Comparison of ENCODE assay signal across 8 mouse cellular contexts in the genomic region with DNA sequence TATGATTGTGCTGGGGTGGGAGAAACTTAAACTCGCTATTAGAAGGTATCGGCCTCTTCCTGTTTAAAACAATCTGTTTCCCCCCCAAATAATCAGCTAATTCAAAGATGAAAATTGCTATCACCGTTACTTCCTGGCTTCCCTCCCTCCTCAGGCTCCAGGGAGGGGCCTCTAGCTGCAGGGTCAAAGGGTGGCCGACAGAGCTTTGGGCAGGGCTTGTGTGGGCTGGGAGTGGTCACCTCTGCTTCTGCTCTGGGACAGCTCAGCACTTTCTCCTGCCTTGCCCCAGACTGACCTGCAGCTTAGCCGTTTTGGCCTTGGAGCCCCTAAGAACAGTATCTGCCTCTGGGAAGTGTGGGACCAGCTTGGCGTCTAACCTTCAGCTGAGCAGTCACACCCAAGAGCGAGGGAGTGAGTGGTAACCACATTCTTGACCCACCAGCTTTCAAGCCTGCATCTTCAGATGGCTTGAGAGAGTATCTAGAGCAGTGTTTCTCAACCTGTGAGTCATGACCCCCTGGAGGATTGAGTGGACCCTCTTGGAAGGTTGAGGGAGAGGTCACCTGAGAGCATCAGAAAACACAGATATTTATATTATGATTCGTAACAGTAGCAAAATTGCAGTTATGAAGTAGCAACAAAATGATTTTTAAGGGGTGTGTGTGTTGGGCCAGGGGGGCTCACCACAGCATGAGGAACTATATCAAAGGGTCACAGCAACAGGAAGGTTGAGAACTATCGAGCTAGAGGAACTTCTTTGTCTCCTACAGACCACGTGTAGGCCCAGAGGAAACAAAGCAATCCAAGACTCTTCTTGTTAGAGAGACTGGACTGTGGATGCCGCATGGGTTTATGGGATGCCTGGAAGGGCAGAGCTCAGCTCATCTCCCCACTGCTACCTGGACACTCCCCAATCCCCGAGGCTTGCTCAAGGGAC. TPM values are rescaled to one million over a fixed set of nuclear protein-coding genes. Genes with fewer than 3 reads are reported as not detected.
DNase-seq lines count a peak whose midpoint lies in the region; ATAC-seq lines count a peak whose summit lies in the region.

No protein-coding gene starts in this region.

- peaks cover 20% of the 10 kb centered on the region for H3K4me1 ChIP-seq in kidney, embryonic 15.5 days

- 57% methylated on average over 12 of the region's 12 CpGs for WGBS in kidney, embryonic 15.5 days

- H3K27ac ChIP-seq in kidney, embryonic 15.5 days, result peak overlapping the region; percentile 70

- no peak overlapping the region for H3K4me3 ChIP-seq in kidney, embryonic 15.5 days (replicated peaks)

- no peak overlapping the region for H3K4me2 ChIP-seq in kidney, embryonic 15.5 days

- no peaks in the 10 kb centered on the region for H3K36me3 ChIP-seq in kidney, embryonic 15.5 days

- no peaks in the 10 kb centered on the region for H3K9me3 ChIP-seq in kidney, embryonic 15.5 days (replicated peaks)

- ATAC-seq in common myeloid progenitor, adult 5-6 weeks (replicated peaks; ENCODE audit: low read depth, poor library complexity, severe bottlenecking), result peak; percentile 58
- ATAC-seq in kidney, embryonic 15.5 days (replicated peaks; ENCODE audit: low FRiP score), result peak; percentile 62; the same call in 1 of the 2 replicates

- no peaks in the 10 kb centered on the region for H3K27me3 ChIP-seq in kidney, embryonic 15.5 days

- H3K9ac ChIP-seq in kidney, embryonic 15.5 days, result no peak overlapping the region

- peak; percentile 51 for DNase-seq in adrenal gland, adult 2 months
- no peak for DNase-seq in adrenal gland, adult 8-10 months
- DNase-seq in lung, postnatal 36 days, result peak; percentile 66
- no peak for DNase-seq in urinary bladder, postnatal 14 days (ENCODE audit: low spot score)
- DNase-seq in spleen, adult 18-20 months, result no peak
- DNase-seq in cerebellum, postnatal 36 days, result no peak

RNA-seq across cellular contexts. Expression of a gene that starts 15.1 kb away (rescaled TPM):
- total RNA-seq in adrenal gland, adult 2 months (2021), result 10 to 100 TPM; 31.1 to 51.5 TPM
- polyA plus RNA-seq in adrenal gland, adult 2 months (2012; rRNA removed), result 54.3 and 59.5 TPM in 2 replicates
- total RNA-seq in adrenal gland, adult 8-10 months (2022), result 10 to 100 TPM; 32.3 to 51.1 (median 46.1) TPM
- total RNA-seq in common myeloid progenitor, adult 5-6 weeks (2017), result 25.5 and 30.0 TPM in 2 replicates
- polyA plus RNA-seq in kidney, embryonic 15.5 days (2015; fragmentation: Nextera tagmentation; extraction: Ambion mirVana), result 41.9 and 43.7 TPM in 2 replicates

Comparison
In these comparisons a context has a peak if more than half of its experiments do, and no peak if none do; other contexts are left out.
1. DNase-seq: peak in adrenal gland, adult 2 months (single experiment) and lung, postnatal 36 days (single experiment); none in adrenal gland, adult 8-10 months (single experiment), urinary bladder, postnatal 14 days (single experiment), spleen, adult 18-20 months (0 of 2) and cerebellum, postnatal 36 days (0 of 2).